Mouse (Mus musculus) neural tube, embryonic 14.5 days (tissue): ENCODE measurements around the gene Fcgr4. TPM values are rescaled to one million over a fixed set of nuclear protein-coding genes. Genes with fewer than 3 reads are reported as not detected.
"Not testable (repeated sequence)": the region's sequence is repeated elsewhere in the genome, so short reads cannot be mapped to it uniquely, and the experiment has no call there.

ENCODE experiments used
- ATAC-seq: fragments of 200-750 bp; cut with Nextera tagmentation; 2 replicates; pipeline ENCODE4 v1.8.0; 2017; ENCODE audit warnings: low read depth, mild to moderate bottlenecking, moderate TSS enrichment, moderate library complexity
- H3K27ac ChIP-seq: fragments of 300-500 bp; sonication (generic); 2 replicates; pipeline ENCODE4 v1.5.1; 2014; ENCODE audit warnings: low read depth, mild to moderate bottlenecking, control low read depth, low read length, moderate library complexity, mixed read lengths
- H3K27me3 ChIP-seq: fragments of 300-500 bp; sonication (generic); 2 replicates; pipeline ENCODE4 v1.6.1; 2014; ENCODE audit warnings: low read length; ENCODE audit not compliant: control insufficient read depth, insufficient read depth
- H3K36me3 ChIP-seq: fragments of 300-500 bp; sonication (generic); 2 replicates; pipeline ENCODE4 v1.6.1; 2014; ENCODE audit warnings: low read length, mixed read lengths; ENCODE audit not compliant: control insufficient read depth, insufficient read depth
- H3K4me1 ChIP-seq: fragments of 300-500 bp; sonication (generic); 2 replicates; pipeline ENCODE4 v1.6.1; 2014; ENCODE audit warnings: low read length; ENCODE audit not compliant: control insufficient read depth, insufficient read depth
- H3K4me2 ChIP-seq: fragments of 300-500 bp; sonication (generic); 2 replicates; pipeline ENCODE4 v1.6.1; 2014; ENCODE audit warnings: mild to moderate bottlenecking, low read depth, low read length, control low read depth
- H3K4me3 ChIP-seq: fragments of 300-500 bp; sonication (generic); 2 replicates; pipeline ENCODE4 v1.5.1; 2014; ENCODE audit warnings: low read depth, low read length, control low read depth, mixed read lengths
- H3K9ac ChIP-seq: fragments of 300-500 bp; sonication (generic); replicated peaks from 2 replicates; pipeline ENCODE4 v1.6.1; 2014; ENCODE audit warnings: low read depth, mild to moderate bottlenecking, control low read depth, low read length, mixed read lengths
- H3K9me3 ChIP-seq: fragments of 300-500 bp; sonication (generic); 2 replicates; pipeline ENCODE4 v1.6.1; 2016; ENCODE audit warnings: low read length; ENCODE audit not compliant: control insufficient read depth
- WGBS: fragments of 180-500 bp; shearing (Covaris S2); extraction: QIAGEN DNeasy Blood & Tissue Kit; methylation state at CpG from one replicate; pipeline ENCODE4 v1.1.7; 2014; 5-methylcytosine and 5-hydroxymethylcytosine counted together
- polyA plus RNA-seq: library from polyadenylated mRNA; unstranded; fragments of >200 nt; fragmentation: Nextera tagmentation; extraction: Ambion mirVana; gene quantifications from 2 replicates; pipeline ENCODE4 v1.2.1, GENCODE M21; 2014

Fcgr4 gene
- polyA plus RNA-seq, 1 experiment from 2014 or later, result not detected

GRCm38 (mm10) chr1:171050774-171051173 is 32.1 kb downstream of the Fcgr4 start:
- H3K4me1 ChIP-seq, result no peaks in the 10 kb centered on the region
- no peak overlapping the region for H3K9ac ChIP-seq
- no peak overlapping the region for H3K27ac ChIP-seq
- H3K4me2 ChIP-seq, result no peak overlapping the region
- H3K27me3 ChIP-seq, result no peaks in the 10 kb centered on the region
- no peak for ATAC-seq
- no peaks in the 10 kb centered on the region for H3K36me3 ChIP-seq
- H3K4me3 ChIP-seq, result no peak overlapping the region
- WGBS, result 86% methylated on average over 7 of the region's 7 CpGs
- no peaks in the 10 kb centered on the region for H3K9me3 ChIP-seq

- H3K27me3 ChIP-seq, result no peaks in the 10 kb centered on the region
- H3K4me1 ChIP-seq, result no peaks in the 10 kb centered on the region
- H3K4me2 ChIP-seq, result no peak overlapping the region
- H3K9ac ChIP-seq, result no peak overlapping the region
- H3K9me3 ChIP-seq, result no peaks in the 10 kb centered on the region
- WGBS, result 92% methylated on average over 6 of the region's 6 CpGs
- no peak overlapping the region for H3K27ac ChIP-seq
- no peaks in the 10 kb centered on the region for H3K36me3 ChIP-seq
- no peak for ATAC-seq
- no peak overlapping the region for H3K4me3 ChIP-seq
These were observed 34.6 kb downstream of the Fcgr4 start for GRCm38 (mm10) chr1:171053305-171053704.

- Histone ChIP-seq H3K4me3 (no peak overlapping the region), H3K4me2 (no peak overlapping the region), H3K9me3 (no peaks in the 10 kb centered on the region), H3K9ac (no peak overlapping the region), H3K4me1 (no peaks in the 10 kb centered on the region), H3K36me3 (no peaks in the 10 kb centered on the region), H3K27me3 (no peaks in the 10 kb centered on the region), H3K27ac (no peak overlapping the region)
- no peak for ATAC-seq
- WGBS, result 93% methylated on average over 5 of the region's 5 CpGs
These were observed 38.5 kb downstream of the Fcgr4 start for GRCm38 (mm10) chr1:171057253-171057652.

GRCm38 (mm10) chr1:171059203-171059602 is 40.5 kb downstream of the Fcgr4 start:
- Histone ChIP-seq H3K4me2 (no peak overlapping the region), H3K27me3 (peaks cover 8% of the 10 kb centered on the region), H3K4me1 (no peaks in the 10 kb centered on the region), H3K4me3 (no peak overlapping the region), H3K27ac (no peak overlapping the region), H3K9ac (no peak overlapping the region), H3K9me3 (no peaks in the 10 kb centered on the region), H3K36me3 (no peaks in the 10 kb centered on the region)
- no peak for ATAC-seq
- WGBS, result 83% methylated on average over 2 of the region's 2 CpGs

GRCm38 (mm10) chr1:171060392-171060791 is 41.7 kb downstream of the Fcgr4 start:
- no peak for ATAC-seq
- H3K9ac ChIP-seq, result no peak overlapping the region
- no peak overlapping the region for H3K4me2 ChIP-seq
- 0 out of 2 replicates have a peak, but pooled peaks cover 3% of the 10 kb centered on the region for H3K4me1 ChIP-seq
- peaks cover 12% of the 10 kb centered on the region for H3K27me3 ChIP-seq
- no peaks in the 10 kb centered on the region for H3K36me3 ChIP-seq
- H3K27ac ChIP-seq, result no peak overlapping the region
- no peaks in the 10 kb centered on the region for H3K9me3 ChIP-seq
- WGBS, result 66% methylated on average over 10 of the region's 10 CpGs
- H3K4me3 ChIP-seq, result no peak overlapping the region

- Histone ChIP-seq H3K27me3 (peaks cover 12% of the 10 kb centered on the region), H3K9me3 (no peaks in the 10 kb centered on the region), H3K9ac (no peak overlapping the region), H3K4me3 (no peak overlapping the region), H3K36me3 (no peaks in the 10 kb centered on the region), H3K27ac (no peak overlapping the region), H3K4me2 (no peak overlapping the region), H3K4me1 (0 out of 2 replicates have a peak, but pooled peaks cover 3% of the 10 kb centered on the region)
- WGBS, result 93% methylated on average over 3 of the region's 3 CpGs
- ATAC-seq, result no peak
These were observed 42.8 kb downstream of the Fcgr4 start for GRCm38 (mm10) chr1:171061566-171061965.

GRCm38 (mm10) chr1:171063569-171064490 is 45.1 kb downstream of the Fcgr4 start:
- ATAC-seq, result peak; percentile 70
- not testable (repeated sequence) for H3K36me3 ChIP-seq, H3K4me1 ChIP-seq, H3K9me3 ChIP-seq, H3K27ac ChIP-seq, H3K9ac ChIP-seq
- WGBS, result 8% methylated on average over 37 of the region's 61 CpGs
- Histone ChIP-seq H3K4me3 (peak overlapping the region; percentile 33), H3K4me2 (peak overlapping the region; percentile 43), H3K27me3 (peaks cover 14% of the 10 kb centered on the region)

- peak; percentile 52 for ATAC-seq
- peaks cover 18% of the 10 kb centered on the region for H3K27me3 ChIP-seq
- not testable (repeated sequence) for H3K27ac ChIP-seq
These were observed 45.9 kb downstream of the Fcgr4 start, which contains the start of gene Fcgr3 for GRCm38 (mm10) chr1:171064491-171065242. Gene Fcgr3, minus strand, starts transcription at chr1:171064935.

GRCm38 (mm10) chr1:171065243-171065587 is 46.5 kb downstream of the Fcgr4 start:
- ATAC-seq, result peak; percentile 54
- H3K27me3 ChIP-seq, result peaks cover 20% of the 10 kb centered on the region
- not testable (repeated sequence) for H3K9ac ChIP-seq, H3K4me3 ChIP-seq, H3K27ac ChIP-seq, H3K36me3 ChIP-seq, H3K4me1 ChIP-seq, H3K9me3 ChIP-seq, H3K4me2 ChIP-seq
- 0% methylated on average over 15 of the region's 35 CpGs for WGBS

More at GRCm38 (mm10) chr1:171064491-171065242, 45.9 kb downstream of the Fcgr4 start, which contains the start of gene Fcgr3:
- 2% methylated on average over 36 of the region's 75 CpGs for whole genome bisulfite sequencing
- H3K9ac ChIP-seq, H3K4me1 ChIP-seq, H3K36me3 ChIP-seq, H3K9me3 ChIP-seq: not testable (repeated sequence)
- Histone ChIP-seq H3K4me2 (peak within 1 kb of the TSS; percentile 43), H3K4me3 (peak within 1 kb of the TSS; percentile 33)
